Mouse (Mus musculus) hindlimb bud, embryonic 11.5 days (tissue): ENCODE measurements at regions not wholly inside any gene's neighbourhood (a gene's known extent, or its start where the extent isn't known, plus 50 kb on each side); places are given as distances from the start of the nearest gene placed in this dataset.
A peak's percentile ranks its signal among the peaks of the same experiment; 100 is the strongest.

ENCODE experiments used
- DNase-seq: peaks from one replicate; pipeline ENCODE4 v3.0.0-alpha.2; 2012; ENCODE audit warnings: low read depth, low spot score; ENCODE audit errors: extremely low spot score

GRCm38 (mm10) chr9:79045314-79045713 is 430.0 kb downstream of the Cd109 start:
- DNase-seq = no peak

DNA sequence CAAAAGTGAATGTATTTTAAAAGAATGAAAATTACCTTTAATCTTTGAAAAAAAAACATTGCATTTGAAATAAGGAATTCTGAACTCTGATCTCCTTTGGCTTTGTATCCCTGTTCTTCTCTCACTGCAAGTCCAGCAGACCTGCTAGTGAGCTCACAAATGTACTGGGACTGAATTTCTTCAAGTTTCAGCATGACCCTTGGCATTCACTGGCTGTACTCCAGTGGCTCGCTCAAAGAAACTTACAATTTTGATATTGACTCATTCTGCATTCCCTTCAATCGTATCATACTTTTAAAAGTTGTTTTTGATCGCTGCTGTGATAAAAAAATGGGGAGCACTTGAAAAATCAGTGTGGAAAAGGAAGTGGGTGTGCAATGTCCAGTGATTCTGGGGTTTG is 456.6 kb downstream of the Cd109 start:
- DNase-seq = no peak

GRCm38 (mm10) chr9:79109611-79110010 is 494.3 kb downstream of the Cd109 start:
- DNase-seq = no peak

- DNase-seq = no peak
Observed at GRCm38 (mm10) chr9:79111326-79111725, 496.0 kb downstream of the Cd109 start.

GRCm38 (mm10) chr9:79140970-79141369 is 525.6 kb downstream of the Cd109 start:
- no peak for DNase-seq

- DNase-seq = no peak
Observed at GRCm38 (mm10) chr9:79146004-79146403, 530.7 kb downstream of the Cd109 start.

DNA sequence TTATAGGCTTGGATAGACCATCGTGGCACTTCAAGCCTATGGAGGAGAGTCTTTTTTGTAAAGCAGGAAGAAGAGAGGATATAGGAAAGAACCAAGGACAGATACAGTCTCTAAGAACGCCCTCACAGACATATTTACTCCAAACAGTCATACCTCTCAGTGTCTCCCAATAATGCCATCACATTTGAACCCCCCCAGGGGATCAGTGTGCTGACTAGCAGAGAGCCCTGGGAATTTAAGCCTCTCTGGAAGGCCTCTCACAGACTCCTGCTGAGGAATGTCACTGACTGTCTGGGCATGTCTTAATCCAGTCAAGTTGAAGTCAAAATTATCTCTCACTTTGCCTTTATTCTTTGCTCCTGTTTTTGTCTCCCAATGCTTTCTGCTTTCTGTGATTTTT is 550.2 kb downstream of the Cd109 start:
- DNase-seq = no peak

- no peak for DNase-seq
Observed at GRCm38 (mm10) chr9:79173036-79173435, 545.6 kb downstream of the Col12a1 start.

- no peak for DNase-seq
Observed at GRCm38 (mm10) chr9:79179954-79180353, 538.7 kb downstream of the Col12a1 start.

- DNase-seq = no peak
Observed at GRCm38 (mm10) chr9:79195420-79195819, 523.2 kb downstream of the Col12a1 start.

- DNase-seq = no peak
Observed at GRCm38 (mm10) chr9:79201755-79202154, 516.9 kb downstream of the Col12a1 start.

- no peak for DNase-seq
Observed at GRCm38 (mm10) chr9:79213364-79213763, 505.3 kb downstream of the Col12a1 start.

DNA sequence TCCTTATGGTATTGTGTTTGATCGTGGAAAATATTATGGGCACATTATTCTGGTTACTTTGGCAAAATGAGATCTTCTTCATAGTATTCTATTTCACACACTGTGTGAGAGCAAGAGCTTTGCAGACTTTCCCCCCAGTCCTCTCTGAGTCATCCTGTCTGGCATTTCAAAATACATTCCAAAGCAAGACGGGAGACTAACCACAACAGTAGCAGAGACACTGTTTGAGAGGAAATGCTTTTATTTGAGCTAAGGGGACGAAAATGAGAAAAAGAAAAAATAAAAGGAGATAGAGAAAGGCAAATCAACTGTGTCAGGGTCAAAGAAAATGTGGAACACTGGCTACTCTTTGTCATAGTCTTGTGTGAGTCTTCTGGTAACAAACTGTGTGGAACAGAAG is 502.6 kb downstream of the Col12a1 start:
- DNase-seq = no peak

DNA sequence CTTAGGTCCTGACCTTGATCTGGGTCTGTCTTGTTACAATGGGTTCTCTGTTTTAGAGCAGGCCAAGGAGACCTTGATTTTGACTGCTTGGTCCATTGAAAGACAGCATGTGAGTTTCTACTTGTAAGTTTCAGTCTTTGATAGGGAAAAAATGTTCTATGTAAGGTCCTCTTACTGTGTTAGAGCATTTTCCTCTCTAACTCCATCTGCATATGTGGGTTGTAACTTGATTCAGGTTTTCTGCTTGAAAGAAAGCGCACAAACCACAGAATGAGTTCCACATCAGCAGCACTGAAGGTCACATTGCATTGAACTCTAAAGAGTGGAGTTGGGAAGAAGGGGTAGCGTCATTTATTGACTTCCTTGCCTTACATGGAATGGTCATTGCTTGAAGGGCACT is 502.2 kb downstream of the Col12a1 start:
- no peak for DNase-seq

GRCm38 (mm10) chr9:79233081-79233480 is 485.6 kb downstream of the Col12a1 start:
- peak; percentile 70 for DNase-seq

GRCm38 (mm10) chr9:79233751-79234150 is 484.9 kb downstream of the Col12a1 start:
- no peak for DNase-seq

DNA sequence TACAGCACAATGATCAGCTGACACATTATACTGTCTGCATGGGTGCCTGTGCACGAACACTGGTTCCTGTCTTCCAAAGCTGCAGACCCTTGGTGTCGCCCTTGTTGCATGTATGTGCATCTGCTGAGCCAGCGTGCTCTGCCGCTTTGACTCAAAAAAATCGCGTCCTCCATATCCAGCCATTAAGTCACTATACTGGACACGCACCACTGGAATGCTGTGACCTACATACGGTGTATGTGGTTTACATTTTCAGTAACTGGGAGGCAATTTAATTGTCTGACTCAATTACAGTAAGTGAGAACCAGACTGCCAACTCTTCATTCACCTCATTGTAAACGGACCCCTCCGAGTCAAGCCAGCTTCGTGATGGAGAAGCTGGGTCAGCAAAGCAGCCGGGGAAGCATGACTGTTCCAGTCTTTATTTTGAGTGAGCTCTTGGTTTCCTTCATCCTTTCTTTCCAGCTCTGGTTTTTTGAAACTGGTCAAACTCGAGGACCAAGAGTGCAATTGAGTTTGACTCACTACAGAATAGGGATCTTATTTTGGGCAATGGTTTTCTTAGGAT is 448.9 kb downstream of the Col12a1 start:
- no peak for DNase-seq

GRCm38 (mm10) chr9:79270256-79270655 is 448.4 kb downstream of the Col12a1 start:
- DNase-seq = no peak

GRCm38 (mm10) chr9:79287849-79288248 is 430.8 kb downstream of the Col12a1 start:
- DNase-seq = no peak

DNA sequence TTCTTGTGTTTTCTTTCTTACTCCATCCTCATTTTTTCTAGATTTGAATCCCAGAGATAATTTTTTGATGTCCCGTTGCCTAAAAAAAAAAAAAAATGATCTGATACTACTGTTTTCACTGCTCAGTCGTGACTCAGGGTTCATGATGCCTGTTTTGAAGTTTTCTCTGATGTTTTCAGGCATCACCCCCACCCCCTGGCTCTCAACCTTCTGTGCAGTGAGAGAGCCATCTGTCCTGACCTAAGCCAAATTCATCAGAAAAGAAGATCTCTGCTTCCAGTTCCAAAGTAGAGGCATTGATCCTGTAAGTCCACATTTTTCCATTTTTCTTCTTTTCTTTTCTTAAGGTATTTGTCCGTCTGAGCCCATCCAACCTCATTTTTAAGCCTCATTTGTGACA is 423.3 kb downstream of the Col12a1 start:
- no peak for DNase-seq

GRCm38 (mm10) chr9:79301580-79301979 is 417.1 kb downstream of the Col12a1 start:
- DNase-seq = no peak

DNA sequence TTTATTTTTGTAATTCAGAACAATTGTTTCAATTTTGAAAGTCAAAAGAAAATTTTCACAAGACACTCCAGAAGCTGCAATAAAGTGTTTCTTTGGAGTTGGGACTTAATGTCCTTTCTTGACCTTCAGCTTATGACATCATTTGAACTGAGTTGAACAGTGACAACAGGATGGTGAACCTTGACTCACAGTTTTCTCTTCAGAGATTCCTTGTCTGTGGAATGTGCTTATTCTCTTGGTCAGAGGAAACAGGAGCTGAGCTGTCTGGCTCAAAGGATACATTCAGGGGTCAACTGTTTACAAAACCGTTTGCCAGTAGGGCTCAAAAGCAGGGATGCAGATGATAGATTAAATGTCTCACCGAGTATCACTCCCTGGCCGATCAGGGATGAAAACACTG is 408.0 kb downstream of the Col12a1 start:
- DNase-seq = no peak

- DNase-seq = no peak
Observed at GRCm38 (mm10) chr9:79317411-79317810, 401.2 kb downstream of the Col12a1 start.
